Mouse (Mus musculus) stomach, embryonic 14.5 days (tissue): ENCODE results near the gene Nr2f6. TPM values are rescaled to one million over a fixed set of nuclear protein-coding genes. Genes with fewer than 3 reads are reported as not detected.

Experiments used
- ATAC-seq: fragments of 200-750 bp; cut with Nextera tagmentation; 2 replicates; pipeline ENCODE4 v1.8.0; 2017; ENCODE audit warnings: low read depth, moderate TSS enrichment; ENCODE audit not compliant: insufficient number of reproducible peaks, insufficient read depth, low FRiP score
- H3K27ac ChIP-seq: fragments of 300-500 bp; sonication (generic); 2 replicates; pipeline ENCODE4 v1.5.1; 2014; ENCODE audit warnings: mild to moderate bottlenecking, low read length, moderate library complexity, mixed read lengths
- H3K27me3 ChIP-seq: fragments of 300-500 bp; sonication (generic); 2 replicates; pipeline ENCODE4 v1.6.1; 2014; ENCODE audit warnings: low read length, control low read depth, mixed read lengths; ENCODE audit not compliant: control insufficient read depth, insufficient read depth
- H3K36me3 ChIP-seq: fragments of 300-500 bp; sonication (generic); 2 replicates; pipeline ENCODE4 v1.6.1; 2014; ENCODE audit warnings: mild to moderate bottlenecking, control low read depth, low read length, moderate library complexity, mixed read lengths; ENCODE audit not compliant: control insufficient read depth, insufficient read depth
- H3K4me1 ChIP-seq: fragments of 300-500 bp; sonication (generic); 2 replicates; pipeline ENCODE4 v1.6.1; 2014; ENCODE audit warnings: low read length, control low read depth, mixed read lengths; ENCODE audit not compliant: control insufficient read depth, insufficient read depth
- H3K4me2 ChIP-seq: fragments of 300-500 bp; sonication (generic); replicated peaks from 2 replicates; pipeline ENCODE4 v1.6.1; 2014; ENCODE audit warnings: low read depth, low read length, control low read depth
- H3K4me3 ChIP-seq: fragments of 300-500 bp; sonication (generic); 2 replicates; pipeline ENCODE4 v1.5.1; 2014; ENCODE audit warnings: low read depth, low read length, control low read depth
- H3K9ac ChIP-seq: fragments of 300-500 bp; sonication (generic); replicated peaks from 2 replicates; pipeline ENCODE4 v1.6.1; 2014; ENCODE audit warnings: low read depth, mild to moderate bottlenecking, control low read depth, low read length, moderate library complexity, mixed read lengths
- H3K9me3 ChIP-seq: fragments of 300-500 bp; sonication (generic); 2 replicates; pipeline ENCODE4 v1.6.1; 2016; ENCODE audit warnings: low read depth, low read length, control low read depth; ENCODE audit not compliant: control insufficient read depth
- WGBS: fragments of 180-500 bp; shearing (Covaris S2); extraction: QIAGEN DNeasy Blood & Tissue Kit; methylation state at CpG from one replicate; pipeline ENCODE4 v1.1.7; 2014; 5-methylcytosine and 5-hydroxymethylcytosine counted together
- polyA plus RNA-seq: library from polyadenylated mRNA; unstranded; fragments of >200 nt; fragmentation: Nextera tagmentation; extraction: Ambion mirVana; gene quantifications from 2 replicates; pipeline ENCODE4 v1.2.1, GENCODE M21; 2014

Nr2f6 gene
- polyA plus RNA-seq, 1 experiment from 2014 or later, result 52.7 TPM

GRCm38 (mm10) chr8:71374616-71375206 lies 7.0 kb downstream of the Nr2f6 start:
- Histone ChIP-seq H3K36me3 (peaks cover 42% of the 10 kb centered on the region), H3K27me3 (no peaks in the 10 kb centered on the region), H3K4me1 (peaks cover 29% of the 10 kb centered on the region), H3K4me2 (no peak overlapping the region), H3K27ac (no peak overlapping the region), H3K4me3 (no peak overlapping the region), H3K9ac (no peak overlapping the region), H3K9me3 (no peaks in the 10 kb centered on the region)
- 79% methylated on average over 17 of the region's 17 CpGs for WGBS
- no peak for ATAC-seq

- Histone ChIP-seq H3K36me3 (peaks cover 50% of the 10 kb centered on the region), H3K4me3 (no peak overlapping the region), H3K9me3 (no peaks in the 10 kb centered on the region), H3K4me2 (no peak overlapping the region), H3K9ac (no peak overlapping the region), H3K27ac (no peak overlapping the region), H3K27me3 (no peaks in the 10 kb centered on the region), H3K4me1 (peaks cover 23% of the 10 kb centered on the region)
- whole genome bisulfite sequencing, result 95% methylated on average over 3 of the region's 3 CpGs
- no peak for ATAC-seq
Observed at GRCm38 (mm10) chr8:71373000-71373399, 8.8 kb downstream of the Nr2f6 start.

- 90% methylated on average over 12 of the region's 12 CpGs for WGBS
- peaks cover 27% of the 10 kb centered on the region for H3K4me1 ChIP-seq
- H3K9ac ChIP-seq, result no peak overlapping the region
- H3K27me3 ChIP-seq, result no peaks in the 10 kb centered on the region
- no peak overlapping the region for H3K4me3 ChIP-seq
- H3K9me3 ChIP-seq, result no peaks in the 10 kb centered on the region
- ATAC-seq, result no peak
- peaks cover 46% of the 10 kb centered on the region for H3K36me3 ChIP-seq
- no peak overlapping the region for H3K27ac ChIP-seq
- no peak overlapping the region for H3K4me2 ChIP-seq
Observed at GRCm38 (mm10) chr8:71372427-71372826, 9.3 kb downstream of the Nr2f6 start.

GRCm38 (mm10) chr8:71371236-71371848 lies 10.4 kb downstream of the Nr2f6 start, which contains the start of gene Ocel1:
Ocel1 (plus strand) TSS chr8:71371298.
- no peaks in the 10 kb centered on the region for H3K9me3 ChIP-seq
- under 1% methylated on average over 66 of the region's 68 CpGs for WGBS
- peak within 1 kb of the TSS; percentile 19 for H3K9ac ChIP-seq
- H3K4me3 ChIP-seq, result peak within 1 kb of the TSS; percentile 53
- H3K4me2 ChIP-seq, result peak within 1 kb of the TSS; percentile 44
- H3K27ac ChIP-seq, result peak within 1 kb of the TSS; percentile 44; the same call in 1 of the 2 replicates
- no peaks in the 10 kb centered on the region for H3K27me3 ChIP-seq
- peak; percentile 88 for ATAC-seq
- peaks cover 42% of the 10 kb centered on the region for H3K36me3 ChIP-seq
- H3K4me1 ChIP-seq, result peaks cover 21% of the 10 kb centered on the region

GRCm38 (mm10) chr8:71370711-71371235 lies 11.0 kb downstream of the Nr2f6 start:
- Histone ChIP-seq H3K27me3 (no peaks in the 10 kb centered on the region), H3K4me2 (peak overlapping the region; percentile 44), H3K27ac (0 out of 2 replicates have a peak overlapping the region, but pooled peaks have one; percentile 44), H3K36me3 (peaks cover 41% of the 10 kb centered on the region), H3K9ac (peak overlapping the region; percentile 19), H3K9me3 (no peaks in the 10 kb centered on the region), H3K4me3 (peak overlapping the region; percentile 53), H3K4me1 (peaks cover 15% of the 10 kb centered on the region)
- WGBS, result 21% methylated on average over 5 of the region's 5 CpGs
- no peak for ATAC-seq

GRCm38 (mm10) chr8:71369040-71369718 lies 12.6 kb downstream of the Nr2f6 start:
- 91% methylated on average over 10 of the region's 10 CpGs for WGBS
- Histone ChIP-seq H3K9me3 (no peaks in the 10 kb centered on the region), H3K9ac (no peak overlapping the region), H3K4me1 (peaks cover 13% of the 10 kb centered on the region), H3K27me3 (no peaks in the 10 kb centered on the region), H3K4me3 (no peak overlapping the region), H3K36me3 (peaks cover 25% of the 10 kb centered on the region), H3K27ac (no peak overlapping the region), H3K4me2 (no peak overlapping the region)
- ATAC-seq, result no peak

- no peak overlapping the region for H3K27ac ChIP-seq
Observed at GRCm38 (mm10) chr8:71368366-71368765, 13.4 kb downstream of the Nr2f6 start.

GRCm38 (mm10) chr8:71367529-71368176 lies 14.1 kb downstream of the Nr2f6 start:
- peak overlapping the region; percentile 86 for H3K27ac ChIP-seq
- peak overlapping the region; percentile 78 for H3K4me2 ChIP-seq
- peaks cover 13% of the 10 kb centered on the region for H3K4me1 ChIP-seq
- peaks cover 12% of the 10 kb centered on the region; the same call in 1 of the 2 replicates for H3K36me3 ChIP-seq
- WGBS, result 45% methylated on average over 17 of the region's 17 CpGs
- H3K9ac ChIP-seq, result peak overlapping the region; percentile 57
- no peaks in the 10 kb centered on the region for H3K27me3 ChIP-seq
- H3K9me3 ChIP-seq, result no peaks in the 10 kb centered on the region
- ATAC-seq, result no peak
- peak overlapping the region; percentile 52 for H3K4me3 ChIP-seq

More at GRCm38 (mm10) chr8:71368366-71368765, 13.4 kb downstream of the Nr2f6 start:
- H3K9me3 ChIP-seq, result no peaks in the 10 kb centered on the region
- H3K36me3 ChIP-seq, result peaks cover 17% of the 10 kb centered on the region
- H3K9ac ChIP-seq, result no peak overlapping the region
- no peak for ATAC-seq
- 0 out of 2 replicates have a peak overlapping the region, but pooled peaks have one; percentile 52 for H3K4me3 ChIP-seq
- H3K4me2 ChIP-seq, result peak overlapping the region; percentile 78
- peaks cover 13% of the 10 kb centered on the region for H3K4me1 ChIP-seq
- H3K27me3 ChIP-seq, result no peaks in the 10 kb centered on the region
